Mouse (Mus musculus): Measurements from ENCODE around the gene Maml3.

DNA sequence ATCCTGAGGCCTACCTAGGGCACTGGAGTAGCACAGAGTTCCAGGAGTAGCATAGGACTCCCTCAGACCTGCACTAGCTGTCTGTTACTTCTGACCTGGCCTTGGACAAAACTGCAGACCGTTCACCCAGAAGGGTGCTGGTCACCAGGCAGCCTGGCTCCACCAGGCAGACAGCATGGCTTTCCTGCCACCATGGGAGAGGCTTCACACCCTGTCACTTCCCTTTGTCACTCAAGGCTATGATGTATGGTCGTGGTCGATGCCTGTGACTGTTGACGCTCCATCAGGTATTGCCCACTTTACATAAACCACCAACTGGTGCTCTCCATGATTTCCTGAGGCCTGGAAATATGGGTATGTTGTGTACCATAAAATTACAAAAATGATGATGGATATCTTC lies 214.7 kb downstream of the Maml3 start:
- TF ChIP-seq POLR2A (IDR thresholded peaks at IDR 0.05; ENCODE audit: insufficient read length, low read depth) (no peak), SRF (IDR thresholded peaks at IDR 0.05; ENCODE audit: control insufficient read depth, insufficient read length, low read depth) (no peak)

Data from myocyte (in vitro differentiated cells).